Mouse (Mus musculus) liver, adult 2 months (tissue): ENCODE results near the gene Arhgef28.

Experiments
- CTCF ChIP-seq: fragments of 200-500 bp; IDR thresholded peaks from 2 replicates; pipeline ENCODE4 v1.5.1; 2011; ENCODE audit warnings: low read depth, low read length, control low read depth
- POLR2A ChIP-seq: fragments of 200-500 bp; IDR thresholded peaks from 2 replicates; pipeline ENCODE4 v1.6.1; 2011; ENCODE audit warnings: low read length, control low read depth; ENCODE audit not compliant: insufficient read depth; ENCODE audit errors: extremely low read depth

DNA sequence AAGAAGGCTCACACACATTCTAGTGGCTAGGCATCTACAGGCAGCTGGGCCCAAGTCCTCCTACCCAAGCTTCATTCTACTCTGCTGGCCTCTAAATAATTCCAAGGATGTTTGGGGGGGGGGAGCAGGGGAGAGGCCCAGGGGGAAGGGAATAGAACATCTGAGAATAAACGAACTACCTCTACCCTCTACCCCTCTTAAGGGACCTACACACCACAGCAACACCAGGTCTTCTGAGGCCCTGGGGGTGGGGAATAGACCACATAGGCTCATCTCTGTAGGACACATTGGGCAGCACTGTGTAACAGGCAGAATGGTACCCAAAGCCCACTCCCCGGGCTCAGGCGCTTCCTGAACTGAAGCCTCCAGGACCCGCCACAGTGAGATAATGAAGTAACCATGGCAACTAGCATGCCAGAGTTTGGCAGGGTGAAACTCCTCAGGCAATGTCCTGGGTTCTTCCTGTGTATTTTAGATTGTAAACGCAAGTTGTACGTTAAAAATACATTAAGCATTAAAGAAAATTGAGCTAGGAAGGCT is 177.5 kb downstream of the Arhgef28 start:
- no peak for TF ChIP-seq CTCF
- TF ChIP-seq POLR2A, result no peak
